Mouse (Mus musculus) frontal cortex, adult 2 months (tissue): ENCODE measurements at regions not wholly inside any gene's neighbourhood (a gene's known extent, or its start where the extent isn't known, plus 50 kb on each side); places are given as distances from the start of the nearest gene placed in this dataset.

Experiments used
- DNase-seq, 2 experiments: peaks; one replicate each; pipeline ENCODE4 v3.0.0; 2022; ENCODE audit warnings: low spot score in 1 of 2; ENCODE audit errors: extremely low spot score in 1 of 2

GRCm38 (mm10) chrX:134890583-134890982, 74.0 kb downstream of the Nxf2 start:
- peak in 1 of 2 experiments; percentile 11 for DNase-seq

GRCm38 (mm10) chrX:134889634-134890033, 74.9 kb downstream of the Nxf2 start:
- DNase-seq, result no peak

GRCm38 (mm10) chrX:134882334-134882733, 73.3 kb upstream of the Armcx2 start:
- DNase-seq, result no peak

GRCm38 (mm10) chrX:134879877-134880276, 70.9 kb upstream of the Armcx2 start:
- DNase-seq, result no peak

GRCm38 (mm10) chrX:134878870-134879269, 69.8 kb upstream of the Armcx2 start:
- DNase-seq, result no peak

GRCm38 (mm10) chrX:134874696-134875095, 65.7 kb upstream of the Armcx2 start:
- DNase-seq, result no peak

GRCm38 (mm10) chrX:134873651-134874050, 64.6 kb upstream of the Armcx2 start:
- no peak for DNase-seq

- no peak for DNase-seq
Measured at GRCm38 (mm10) chrX:134861641-134862040, 52.6 kb upstream of the Armcx2 start.
